Mouse (Mus musculus) c-Kit-positive CD71-positive TER-119-positive erythroid progenitor cells, embryonic 14.5 days (primary cell): ENCODE data around the gene Mcu.
A peak's percentile ranks its signal among the peaks of the same experiment; 100 is the strongest.

Experiments used
- DNase-seq: peaks from one replicate; pipeline ENCODE4 v3.0.0-alpha.2; 2013; ENCODE audit warnings: low spot score

The Mcu gene

DNA sequence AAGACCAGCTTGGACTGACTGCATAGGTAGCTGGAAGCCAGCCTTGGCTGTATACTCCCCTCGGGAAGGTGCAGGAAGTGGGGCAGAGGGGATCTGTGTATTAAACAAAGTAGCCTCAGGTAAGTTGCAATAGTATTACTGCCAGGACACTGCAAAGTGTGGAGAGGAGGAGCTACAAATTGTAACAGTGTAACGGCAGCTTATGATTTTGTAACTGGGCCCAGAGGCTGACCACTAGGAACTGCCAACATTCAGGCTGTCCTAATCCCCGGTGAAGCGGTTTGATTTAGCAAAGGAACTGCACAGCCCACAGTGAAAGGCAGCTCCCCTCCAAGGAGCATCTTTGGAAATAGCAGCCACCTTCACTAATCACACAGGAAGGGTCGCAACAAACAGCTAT, 3.2 kb downstream of the Mcu start:
- no peak for DNase-seq

DNA sequence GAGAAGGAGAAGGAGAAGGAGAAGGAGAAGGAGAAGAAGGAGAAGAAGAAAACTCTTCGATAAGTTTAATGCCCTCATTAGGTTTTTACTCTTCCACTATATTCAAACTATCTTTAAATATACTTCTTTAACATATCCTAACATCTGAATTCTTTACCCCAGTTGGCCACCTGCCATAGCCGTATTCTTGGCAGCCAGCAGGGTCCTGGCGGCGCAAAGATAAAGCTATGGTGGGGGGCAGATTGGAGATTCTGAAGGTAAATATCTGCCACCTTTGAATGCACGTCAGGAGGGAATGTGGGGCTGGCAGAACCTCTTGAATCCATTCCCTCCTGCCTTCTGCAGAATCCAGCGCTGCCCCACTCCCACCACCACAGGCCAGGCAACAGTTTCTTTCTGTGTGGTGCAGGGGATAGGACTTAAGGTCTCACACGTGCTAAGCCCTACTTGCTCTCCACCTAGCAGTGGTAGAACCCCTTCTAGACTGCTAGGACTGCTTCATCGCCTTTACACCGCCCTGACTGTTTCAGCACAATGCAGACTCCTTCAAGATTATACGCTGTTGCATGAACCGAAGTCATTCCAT, 11.5 kb downstream of the Mcu start:
- no peak for DNase-seq

DNA sequence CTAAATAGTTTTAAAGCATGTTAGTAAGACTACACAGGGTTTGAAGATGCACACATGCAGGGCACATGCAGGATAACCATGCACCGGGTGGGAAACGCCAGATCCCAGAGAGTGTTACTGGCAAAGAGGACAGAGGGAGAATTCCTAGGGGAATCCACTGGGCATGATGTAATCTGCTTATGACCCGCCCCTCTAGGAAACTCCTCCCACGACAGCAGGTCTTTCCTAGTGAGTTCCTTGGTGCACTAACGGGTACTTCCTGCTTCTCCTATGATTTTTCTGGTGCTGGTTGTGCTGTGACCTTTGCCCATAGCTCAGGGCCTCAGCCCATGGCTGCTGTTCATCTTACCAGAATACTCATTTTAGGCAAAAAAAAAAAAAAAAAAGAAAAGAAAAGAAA, 12.6 kb downstream of the Mcu start:
- DNase-seq: no peak

DNA sequence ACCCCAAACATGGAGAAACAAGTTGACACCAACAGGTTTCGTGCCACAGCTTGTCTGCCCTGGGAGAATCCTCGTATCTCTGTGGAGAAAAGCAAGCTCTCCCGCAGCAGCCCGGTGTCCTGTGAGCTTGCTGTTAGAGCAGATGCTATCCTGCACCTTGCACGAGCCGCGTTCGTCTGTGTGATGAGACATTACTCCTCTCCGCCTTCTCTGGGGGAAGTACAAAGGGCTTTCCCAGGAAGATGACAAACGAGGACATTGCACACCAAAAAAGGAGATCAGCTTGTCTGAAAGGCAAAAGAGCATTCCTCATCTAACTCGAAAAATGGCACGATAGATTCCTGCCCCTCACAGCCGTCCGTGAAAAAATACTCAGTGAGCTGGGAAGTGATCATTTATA, 13.6 kb downstream of the Mcu start:
- no peak for DNase-seq

DNA sequence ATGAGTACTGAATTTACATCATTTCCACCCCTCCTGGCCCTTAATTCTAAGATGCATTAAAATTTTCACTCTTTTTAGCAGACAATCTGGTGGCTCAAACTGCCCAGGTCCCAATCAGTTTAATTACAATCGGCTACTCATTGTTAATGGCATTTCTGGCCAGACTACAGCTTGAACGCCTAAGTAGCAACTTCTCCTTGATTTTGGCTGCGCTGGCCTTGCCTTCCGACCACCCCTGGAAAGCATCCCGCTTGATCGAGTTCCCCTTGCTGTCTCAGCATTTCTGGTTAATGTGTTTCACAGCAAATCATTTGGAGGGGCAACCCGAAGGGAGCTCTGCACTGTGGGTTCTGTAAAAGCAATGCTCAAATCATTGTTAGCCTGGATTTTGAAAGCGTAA, 14.4 kb downstream of the Mcu start:
- DNase-seq: no peak

DNA sequence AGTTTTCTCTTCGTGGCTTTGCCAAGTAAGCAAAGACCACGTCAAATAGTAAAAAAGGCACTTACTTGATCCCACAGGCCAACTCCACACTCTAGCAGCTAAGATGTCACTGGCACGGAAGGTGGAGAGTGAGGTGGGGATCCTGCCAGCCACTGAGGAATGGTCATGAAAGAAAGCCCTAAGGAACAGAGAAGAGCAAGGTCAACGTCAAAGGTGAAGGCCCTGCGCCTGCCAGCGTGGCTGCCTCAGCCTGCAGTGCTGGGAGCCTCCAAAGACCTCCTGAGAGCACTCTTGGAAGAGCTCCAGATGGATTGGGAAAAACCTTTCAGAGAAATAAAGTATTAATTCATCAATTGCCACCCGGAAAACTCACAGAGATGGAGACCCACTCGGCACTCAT, 16.0 kb downstream of the Mcu start:
- DNase-seq: no peak

DNA sequence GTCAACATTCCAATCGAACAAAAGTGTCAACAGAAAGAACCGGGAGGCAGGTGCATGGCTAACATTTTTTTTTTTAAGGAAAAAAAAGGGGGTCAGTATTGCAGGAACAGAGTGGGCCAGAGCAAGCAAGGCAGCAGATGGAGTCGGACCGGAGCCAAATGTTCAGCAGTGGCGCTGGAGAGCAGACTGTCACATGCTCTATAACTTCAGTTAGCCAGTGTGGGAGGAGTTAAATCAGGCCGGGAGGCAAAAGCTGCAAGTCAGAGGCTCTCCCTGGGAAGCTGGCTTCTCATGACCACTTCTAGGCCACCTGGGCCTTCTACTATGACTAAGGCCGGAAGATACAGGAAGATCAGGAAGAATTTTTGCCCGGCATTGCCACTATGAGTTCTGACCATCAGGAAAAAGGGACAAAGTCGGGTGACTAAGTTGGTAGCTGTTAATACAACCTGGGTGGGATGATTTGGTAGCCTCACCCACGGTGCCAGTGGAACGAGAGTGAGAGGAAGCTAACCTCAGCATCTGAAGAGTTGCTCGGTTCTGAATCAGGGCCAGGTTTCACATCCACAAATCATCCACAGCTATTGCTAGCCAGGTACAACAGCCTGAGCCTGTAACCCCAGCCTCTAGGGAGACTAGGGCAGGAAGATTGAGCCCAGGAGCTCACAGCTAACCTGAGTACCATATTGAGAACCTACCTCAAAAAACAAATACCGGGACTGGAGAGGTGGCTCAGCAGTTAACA, 22.5 kb downstream of the Mcu start:
- no peak for DNase-seq

DNA sequence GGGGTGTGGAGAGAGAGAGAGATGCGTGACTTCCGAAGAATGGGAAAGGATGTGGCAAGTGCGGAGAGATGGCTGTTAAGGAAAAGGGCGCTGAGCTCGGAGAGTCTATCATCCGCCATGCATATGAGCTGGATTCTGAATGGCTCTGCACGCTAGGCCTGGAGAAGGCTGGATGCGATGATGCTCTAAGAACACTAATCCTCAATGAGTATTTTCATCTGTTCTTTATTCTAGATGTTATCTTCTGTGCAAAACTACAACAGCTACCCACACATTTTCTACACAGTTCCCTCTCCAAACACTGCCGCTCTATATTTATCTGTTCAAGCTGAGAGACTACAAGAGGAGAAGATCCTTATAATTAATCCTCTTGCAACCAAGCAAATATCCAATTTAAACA, 25.9 kb downstream of the Mcu start:
- no peak for DNase-seq

DNA sequence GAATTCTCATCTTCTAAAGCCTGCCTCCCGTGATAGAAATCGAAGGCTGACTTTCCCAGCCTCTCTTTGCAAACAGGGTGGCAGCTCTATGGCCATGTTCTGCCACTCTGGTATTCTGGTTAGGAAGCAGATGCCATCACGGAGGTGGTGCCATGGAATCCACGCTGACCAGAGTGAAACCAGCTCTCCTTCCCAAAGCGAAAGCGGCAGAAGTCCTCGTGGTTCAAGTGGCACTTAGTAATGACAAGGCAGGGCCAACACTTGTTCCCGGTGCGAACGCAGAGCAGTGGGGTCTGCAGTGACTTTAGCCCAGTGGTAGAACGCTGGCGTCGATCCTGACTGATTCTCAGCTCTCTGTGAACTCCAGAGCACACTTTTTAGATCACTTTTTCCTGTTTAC, 26.6 kb downstream of the Mcu start:
- DNase-seq: no peak

DNA sequence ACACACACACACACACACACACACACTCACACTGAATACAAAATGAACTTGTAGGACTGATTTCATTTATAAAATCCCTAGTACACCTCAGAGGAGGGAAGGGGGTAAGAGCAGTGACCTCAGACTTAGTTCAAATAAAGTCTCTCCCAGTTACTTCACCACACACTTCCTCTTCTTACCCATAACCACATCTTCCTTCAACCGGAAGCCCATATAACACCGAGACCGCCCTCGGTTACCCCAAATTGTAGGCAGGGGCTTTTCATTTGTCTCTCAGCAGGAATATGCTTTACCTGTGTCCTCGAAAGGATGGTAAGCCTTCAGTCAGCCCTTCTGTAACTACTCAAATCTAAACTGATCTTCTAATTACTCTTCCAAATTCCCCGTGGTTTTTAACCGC, 27.1 kb downstream of the Mcu start:
- DNase-seq: no peak

DNA sequence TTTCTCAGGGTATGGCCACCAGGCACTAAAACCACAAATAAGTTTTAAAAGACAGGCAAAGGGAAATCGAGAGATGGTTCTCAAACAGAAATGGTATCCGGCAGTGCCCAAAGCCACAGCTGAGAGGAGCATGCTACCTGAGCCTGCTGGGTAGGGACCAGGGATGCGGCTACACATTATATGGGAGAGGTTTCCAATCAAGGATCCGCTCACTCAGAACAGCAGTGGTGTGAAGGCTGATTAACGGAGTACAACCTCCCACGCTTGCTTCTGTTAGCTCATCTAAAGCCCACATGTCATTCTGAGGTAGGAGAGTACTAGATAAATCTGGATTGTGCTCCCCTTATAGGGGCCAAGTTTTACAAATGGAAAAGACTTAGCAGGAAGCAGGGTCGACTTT, 28.4 kb downstream of the Mcu start:
- no peak for DNase-seq

DNA sequence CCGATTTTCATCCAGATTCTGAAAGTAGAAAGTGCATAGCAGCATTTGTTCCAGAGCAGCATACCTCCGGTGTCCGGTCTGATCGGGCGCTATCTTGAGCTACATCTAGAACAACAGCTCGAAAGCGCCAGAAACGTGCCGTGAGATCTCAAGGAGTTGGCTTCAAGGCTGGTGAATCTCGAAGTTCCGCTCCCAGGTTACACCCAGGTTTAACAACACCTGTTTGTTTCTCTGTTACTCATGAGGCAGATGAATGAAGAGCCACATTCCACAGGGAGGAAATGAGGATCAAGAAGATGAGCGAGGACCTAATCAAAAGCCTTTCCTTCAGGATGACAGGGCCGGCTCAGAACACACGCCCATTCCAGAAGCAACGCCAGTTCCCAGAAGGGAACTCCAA, 29.7 kb downstream of the Mcu start:
- no peak for DNase-seq

DNA sequence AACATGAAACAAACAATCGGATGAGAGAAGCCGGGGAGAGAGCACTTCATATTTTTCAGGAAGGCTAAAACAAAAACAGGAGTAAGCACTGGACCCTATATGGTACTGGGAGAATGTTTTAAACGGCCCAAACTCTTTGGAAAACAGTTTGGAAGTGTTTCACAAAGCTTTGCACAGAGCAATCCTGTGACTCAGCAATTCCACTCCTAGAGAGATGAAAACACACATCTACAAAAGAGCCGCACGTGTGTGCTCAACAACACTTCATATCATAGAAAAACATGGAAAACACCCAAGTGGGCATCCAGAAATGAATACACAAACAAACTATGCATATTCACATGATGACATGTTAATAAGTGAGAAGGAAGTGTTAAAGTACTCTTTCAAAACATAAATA, 30.9 kb downstream of the Mcu start:
- DNase-seq: no peak

DNA sequence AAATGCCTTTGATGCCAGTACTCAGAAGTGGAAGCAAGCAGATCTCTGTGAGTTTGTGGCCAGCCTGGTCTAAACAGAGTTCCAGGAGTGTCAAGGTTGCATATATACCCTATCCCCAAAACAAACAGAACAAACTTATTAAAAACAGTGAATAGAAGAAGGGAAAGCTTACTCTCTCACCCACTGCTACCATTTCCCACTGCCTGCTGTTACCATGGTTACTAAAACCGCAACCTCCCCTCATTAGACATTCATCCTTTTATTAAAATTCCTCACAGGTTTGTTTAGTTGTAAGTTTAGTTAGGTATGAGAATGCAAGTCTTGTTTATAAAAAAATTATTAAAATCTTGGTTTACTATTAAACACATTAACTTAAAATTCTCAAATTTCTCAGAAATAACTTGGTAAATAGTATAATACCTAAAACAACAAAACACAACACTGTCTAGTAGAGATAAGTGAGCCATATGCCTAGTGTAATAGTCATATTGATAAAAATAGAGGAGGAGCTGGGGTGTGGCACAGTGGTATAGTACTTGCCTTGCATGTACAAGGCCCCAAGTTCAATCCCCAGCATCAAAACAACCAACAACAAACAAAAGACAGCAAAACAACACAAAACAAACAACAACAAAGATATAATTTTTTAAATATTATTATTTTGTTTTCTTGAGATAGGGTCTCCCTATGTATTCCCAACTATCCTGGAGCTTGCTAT, 34.5 kb downstream of the Mcu start:
- DNase-seq: peak; percentile 72

DNA sequence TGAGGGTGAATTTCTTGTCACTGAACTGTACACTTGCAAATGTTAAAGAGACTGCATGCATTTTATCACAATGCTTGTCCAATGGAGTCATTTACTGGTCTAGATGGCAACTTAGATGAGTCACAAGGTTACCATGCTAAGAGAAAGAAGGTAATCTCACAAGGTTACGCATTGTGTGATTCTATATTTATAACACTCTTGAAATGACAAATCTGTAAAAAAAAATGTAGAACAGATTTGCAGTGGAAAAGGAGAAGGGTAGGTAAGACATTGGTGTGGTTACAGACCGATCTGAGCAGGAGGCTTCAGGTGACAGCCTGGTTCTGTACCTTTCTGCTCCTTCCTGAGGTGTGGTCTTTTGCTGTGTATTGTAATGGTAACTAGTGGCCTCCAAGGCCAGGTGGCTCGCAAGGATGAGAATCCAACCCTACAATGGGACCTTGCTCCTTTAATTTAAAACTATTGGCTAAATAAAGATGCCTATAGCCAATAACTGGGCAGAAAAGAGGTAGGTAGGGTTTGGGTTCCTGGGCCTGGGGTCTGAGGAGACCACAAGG, 35.8 kb downstream of the Mcu start:
- no peak for DNase-seq

DNA sequence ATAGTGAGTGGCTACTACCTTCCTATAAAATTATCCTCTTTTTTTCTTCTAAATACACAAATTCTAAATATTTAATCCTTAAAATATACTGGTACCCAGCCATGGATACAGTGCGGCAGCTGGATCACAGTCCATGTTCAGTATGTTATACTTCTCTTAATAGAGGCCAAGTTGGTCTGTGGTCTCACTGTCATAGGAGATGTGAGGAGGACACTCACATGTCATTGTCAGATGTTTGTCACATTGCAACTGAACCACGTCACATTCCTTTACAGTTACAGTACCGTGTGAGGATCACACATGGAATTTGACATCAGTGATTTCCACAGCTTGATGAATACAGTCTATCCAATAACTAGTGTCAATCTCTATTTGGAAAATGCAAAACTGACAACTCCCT, 36.8 kb downstream of the Mcu start:
- no peak for DNase-seq

DNA sequence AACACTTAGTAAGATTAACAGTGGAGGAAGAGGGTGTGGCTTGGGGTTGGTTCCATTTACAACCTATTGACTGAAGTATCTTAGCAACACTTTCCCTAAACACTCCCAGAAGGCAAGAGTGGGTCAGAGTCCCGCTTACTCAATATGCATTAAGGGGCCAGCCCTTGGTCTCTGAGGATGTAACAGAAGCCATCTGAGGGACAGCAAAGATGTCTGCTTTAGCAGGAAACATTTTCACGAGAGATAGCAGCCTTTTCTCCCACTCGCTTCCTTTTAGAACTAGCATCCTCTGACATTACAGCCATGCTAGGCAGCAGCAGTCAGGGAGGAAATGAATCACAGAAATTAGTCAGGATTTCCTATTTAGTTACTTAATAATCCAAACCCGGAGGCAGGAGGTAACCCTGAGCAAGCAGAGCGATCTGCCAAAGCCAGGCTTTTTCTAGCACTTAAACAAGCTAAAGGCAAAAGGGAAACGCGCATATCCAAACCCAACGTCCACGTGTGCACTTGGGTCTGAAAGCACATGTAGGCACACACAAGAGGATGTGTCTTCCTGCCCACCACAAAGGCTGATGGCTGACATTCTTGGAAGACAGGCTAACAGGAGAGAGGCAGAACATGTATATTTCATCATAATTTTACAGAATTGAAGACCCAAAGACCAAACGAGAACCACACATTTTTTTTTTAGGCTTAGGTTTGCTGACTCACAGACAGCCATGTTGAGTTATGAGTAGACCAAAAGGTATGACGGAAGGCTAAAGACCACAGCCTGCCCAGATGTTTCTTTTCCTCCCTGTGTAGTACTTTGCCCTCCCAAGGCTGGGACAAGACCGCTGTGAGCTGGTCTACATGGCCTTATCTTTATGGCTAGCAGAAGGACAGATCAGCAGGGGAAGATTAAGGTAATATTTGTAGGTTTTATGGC, 38.4 kb downstream of the Mcu start:
- peak; percentile 38 for DNase-seq

DNA sequence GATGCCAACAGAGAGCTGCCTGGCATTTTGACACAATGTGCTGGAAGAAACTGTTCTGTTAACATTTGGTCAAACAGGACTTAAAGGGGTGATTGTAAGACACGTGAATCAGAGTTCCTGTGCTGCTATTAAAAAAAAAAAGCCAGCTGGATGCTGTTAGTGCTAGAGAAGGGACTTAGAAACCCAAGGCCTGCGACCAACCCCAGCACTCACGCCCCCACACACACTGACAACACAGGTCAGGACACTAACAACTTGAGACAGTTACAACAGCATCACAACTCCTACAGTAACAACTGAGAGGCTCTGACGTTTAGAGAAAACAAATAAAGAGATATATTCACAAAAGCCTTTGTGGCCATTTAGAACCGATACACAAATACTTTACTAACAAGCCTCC, 40.2 kb downstream of the Mcu start:
- DNase-seq: no peak

DNA sequence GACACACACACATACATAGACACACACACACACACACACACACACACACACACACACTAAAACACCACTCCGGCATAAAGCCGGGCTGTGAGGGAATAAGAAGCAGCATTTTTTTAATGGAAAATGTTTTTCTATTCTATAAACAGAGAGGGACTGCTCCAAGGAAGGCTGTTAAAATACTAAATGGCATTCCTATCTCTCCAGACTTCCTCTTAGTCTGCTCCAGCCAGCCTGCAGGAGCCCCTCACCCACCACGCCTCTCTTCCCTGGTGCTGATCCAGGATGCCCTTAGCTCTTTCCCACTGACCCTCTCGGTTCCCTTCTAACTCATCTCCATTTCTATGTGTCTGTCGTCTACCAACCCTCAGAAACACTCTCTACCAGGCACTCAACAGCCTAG, 44.5 kb downstream of the Mcu start:
- DNase-seq: no peak

DNA sequence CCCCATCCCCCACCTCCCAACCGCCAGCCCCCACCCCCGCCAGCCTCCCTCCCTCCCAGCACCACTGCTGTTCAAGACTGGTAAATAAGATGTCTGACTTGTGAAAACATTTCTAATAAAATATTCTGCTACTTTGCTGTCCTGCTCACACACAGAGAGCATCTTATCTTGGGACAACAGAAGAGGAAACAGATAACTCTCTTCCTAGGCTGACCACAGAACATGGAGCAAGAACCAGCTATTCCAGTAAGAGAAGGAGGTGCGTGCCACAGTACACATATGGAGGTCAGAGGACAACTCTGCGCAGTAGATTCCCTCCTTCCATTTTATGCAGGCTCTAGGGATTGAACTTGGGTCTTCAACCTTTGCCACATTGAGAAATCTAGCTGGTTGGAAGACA, 45.2 kb downstream of the Mcu start:
- no peak for DNase-seq

DNA sequence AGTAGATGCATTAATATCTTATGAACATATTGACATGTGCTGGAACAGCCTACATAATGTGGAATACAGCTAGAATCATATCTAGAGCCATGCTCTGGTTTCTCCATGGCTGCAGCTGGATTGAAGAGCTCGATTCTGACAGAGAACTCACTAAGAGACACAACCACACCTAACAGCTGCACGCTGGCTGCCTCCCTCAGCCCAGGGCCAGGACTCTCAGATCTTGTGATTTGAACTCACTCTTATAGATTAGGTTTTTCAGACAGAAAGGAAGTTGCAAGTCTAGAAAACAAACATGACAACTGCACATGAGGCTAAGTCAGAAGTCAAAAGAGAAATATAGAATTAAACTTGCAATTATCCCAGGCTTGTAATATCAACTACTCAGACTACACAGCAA, 45.7 kb downstream of the Mcu start:
- no peak for DNase-seq

DNA sequence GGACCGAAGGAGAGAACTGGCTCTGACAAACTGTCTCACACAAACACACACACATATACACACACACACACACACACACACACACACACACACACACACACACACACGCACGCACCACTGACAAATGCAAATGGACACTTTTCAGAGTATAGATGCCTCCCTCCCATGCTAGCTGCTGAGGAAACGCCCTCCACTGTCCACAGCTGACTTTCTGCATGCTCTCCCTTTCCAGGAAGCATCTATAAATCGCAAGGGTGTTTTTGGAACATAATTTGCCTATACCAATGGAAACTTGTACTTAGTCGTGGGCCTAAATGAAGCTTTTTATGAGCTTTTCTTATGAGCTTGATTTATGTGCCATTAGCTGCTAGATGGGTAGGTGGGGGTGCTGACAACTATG, 46.1 kb downstream of the Mcu start:
- peak; percentile 14 for DNase-seq
